Mouse (Mus musculus) hindbrain, embryonic 11.5 days (tissue): Measurements from ENCODE around the gene Smurf2. TPM values are rescaled to one million over a fixed set of nuclear protein-coding genes. Genes with fewer than 3 reads are reported as not detected.
"Not testable (repeated sequence)": the region's sequence is repeated elsewhere in the genome, so short reads cannot be mapped to it uniquely, and the experiment has no call there.

Source experiments
- ATAC-seq: fragments of 200-750 bp; cut with Nextera tagmentation; 2 replicates; pipeline ENCODE4 v1.8.0; 2017; ENCODE audit warnings: mild to moderate bottlenecking, moderate TSS enrichment, moderate library complexity; ENCODE audit not compliant: low FRiP score
- DNase-seq: peaks from one replicate; pipeline ENCODE4 v3.0.0-alpha.2; 2015; ENCODE audit warnings: low spot score
- H3K27ac ChIP-seq: fragments of 300-500 bp; sonication (generic); 2 replicates; pipeline ENCODE4 v1.5.1; 2014; ENCODE audit warnings: mild to moderate bottlenecking, low read depth, low read length
- H3K27me3 ChIP-seq: fragments of 300-500 bp; sonication (generic); 2 replicates; pipeline ENCODE4 v1.6.1; 2014; ENCODE audit warnings: mild to moderate bottlenecking, low read length, moderate library complexity, mixed read lengths; ENCODE audit not compliant: control insufficient read depth, insufficient read depth
- H3K36me3 ChIP-seq: fragments of 300-500 bp; sonication (generic); 2 replicates; pipeline ENCODE4 v1.6.1; 2014; ENCODE audit warnings: mild to moderate bottlenecking, low read length, moderate library complexity, mixed read lengths; ENCODE audit not compliant: control insufficient read depth, insufficient read depth
- H3K4me1 ChIP-seq: fragments of 300-500 bp; sonication (generic); replicated peaks from 2 replicates; pipeline ENCODE4 v1.6.1; 2014; ENCODE audit warnings: low read length, mixed read lengths; ENCODE audit not compliant: control insufficient read depth, insufficient read depth
- H3K4me2 ChIP-seq: fragments of 300-500 bp; sonication (generic); replicated peaks from 2 replicates; pipeline ENCODE4 v1.6.1; 2014; ENCODE audit warnings: mild to moderate bottlenecking, low read depth, low read length
- H3K4me3 ChIP-seq: fragments of 300-500 bp; sonication (generic); 2 replicates; pipeline ENCODE4 v1.5.1; 2014; ENCODE audit warnings: low read depth, low read length
- H3K9ac ChIP-seq: fragments of 300-500 bp; sonication (generic); 2 replicates; pipeline ENCODE4 v1.6.1; 2014; ENCODE audit warnings: low read depth, low read length
- H3K9me3 ChIP-seq: fragments of 300-500 bp; sonication (generic); 2 replicates; pipeline ENCODE4 v1.6.1; 2016; ENCODE audit warnings: low read length; ENCODE audit not compliant: control insufficient read depth
- WGBS: fragments of 180-500 bp; shearing (Covaris S2); extraction: QIAGEN DNeasy Blood & Tissue Kit; methylation state at CpG from one replicate; pipeline ENCODE4 v1.1.7; 2014; 5-methylcytosine and 5-hydroxymethylcytosine counted together
- polyA plus RNA-seq: library from polyadenylated mRNA; unstranded; fragments of >200 nt; fragmentation: Nextera tagmentation; extraction: Ambion mirVana; gene quantifications from 2 replicates; pipeline ENCODE4 v1.2.1, GENCODE M21; 2014

Gene Smurf2
- polyA plus RNA-seq, 1 experiment from 2014 or later: 25.0 TPM

DNA sequence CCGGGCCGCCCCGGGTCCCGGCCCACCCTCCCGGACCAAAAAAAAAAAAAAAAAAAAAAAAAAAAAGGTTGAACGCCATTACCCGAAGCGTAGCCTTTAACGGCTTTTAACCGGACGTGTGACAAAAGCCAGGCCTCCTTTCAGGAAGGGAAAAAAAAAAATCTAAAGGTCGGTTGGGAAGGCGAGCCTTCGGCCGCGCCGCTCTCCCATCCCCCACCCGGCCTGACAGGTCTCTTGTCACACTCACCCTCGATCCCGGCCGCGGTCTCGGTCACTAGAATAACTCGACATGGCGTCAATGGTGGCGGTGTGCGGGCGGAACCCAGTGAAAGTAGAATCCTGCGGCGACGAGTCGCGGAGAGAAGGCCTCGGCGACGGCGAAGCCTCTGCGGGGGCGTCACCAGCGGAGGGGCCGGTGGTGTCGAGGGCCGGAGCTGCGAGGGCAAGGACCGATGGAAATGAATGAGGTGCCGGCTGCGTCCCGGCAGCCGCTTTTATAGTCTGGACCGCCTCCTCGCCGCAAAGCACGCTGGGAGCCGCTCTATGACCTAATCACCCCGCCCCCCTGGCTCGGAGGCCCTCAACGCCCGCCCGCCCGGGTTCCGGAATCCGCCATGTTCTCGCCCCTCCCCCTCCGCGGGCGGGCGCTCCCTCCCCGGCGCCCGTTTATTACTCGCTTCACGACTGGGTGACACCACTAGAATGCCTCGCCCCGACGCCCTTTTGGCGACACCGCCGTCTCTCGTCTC lies 132.3 kb downstream of the Smurf2 start:
- DNase-seq: peak; percentile 99

DNA sequence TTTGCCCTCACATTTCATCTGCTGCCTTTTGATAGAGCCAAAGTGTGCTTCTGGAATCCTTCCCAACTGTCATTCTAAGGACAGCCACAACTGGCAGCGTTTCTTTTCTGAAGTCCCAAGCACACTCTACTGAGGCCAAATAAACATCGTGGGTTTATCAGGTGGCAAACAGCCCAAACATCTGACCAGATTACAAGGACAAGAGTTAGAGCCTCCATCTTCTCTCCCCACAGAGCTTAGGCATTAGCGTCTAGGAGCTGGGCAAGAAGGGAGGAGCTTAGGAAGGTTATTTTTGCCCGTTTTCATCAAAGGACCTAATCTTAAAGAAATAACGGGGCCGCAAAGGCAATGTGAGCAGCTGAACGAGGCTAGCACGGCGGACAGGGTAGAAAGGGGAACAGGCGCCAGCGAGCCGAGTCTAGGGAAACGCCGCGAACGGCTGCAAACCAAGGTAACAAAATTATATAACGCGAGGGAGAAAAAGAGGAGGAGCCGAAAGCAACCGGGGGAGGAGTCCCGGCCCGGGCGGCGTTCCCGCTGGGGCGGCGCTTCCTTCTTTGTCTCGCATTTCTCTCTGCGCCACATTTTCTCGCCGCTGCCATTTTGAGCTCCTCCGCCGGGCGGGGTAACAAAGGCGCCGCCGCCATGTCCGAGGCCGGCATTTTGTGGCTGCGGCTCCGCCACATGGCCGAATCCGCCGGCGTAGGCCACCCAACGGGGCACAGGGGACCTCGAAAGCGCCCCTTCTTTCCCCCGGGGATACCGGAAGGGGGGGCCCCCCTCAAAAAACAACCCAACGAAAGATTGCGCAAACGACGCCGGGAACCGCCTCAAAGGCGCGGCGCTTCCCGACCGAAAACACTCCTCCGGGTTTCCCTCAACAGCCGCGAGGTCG lies 133.1 kb downstream of the Smurf2 start:
- DNase-seq (peak; percentile 85), ATAC-seq (no peak)
- peak overlapping the region; percentile 45 for H3K4me2 ChIP-seq
- peak overlapping the region; percentile 98 for H3K4me3 ChIP-seq
- no peaks in the 10 kb centered on the region for H3K27me3 ChIP-seq
- H3K36me3 ChIP-seq: peaks cover 12% of the 10 kb centered on the region
- H3K4me1 ChIP-seq: 0 out of 2 replicates have a peak, but pooled peaks cover 2% of the 10 kb centered on the region
- H3K9ac ChIP-seq: peak overlapping the region; percentile 100
- under 1% methylated on average over 65 of the region's 65 CpGs for WGBS
- no peaks in the 10 kb centered on the region for H3K9me3 ChIP-seq
- H3K27ac ChIP-seq: peak overlapping the region; percentile 98

More for the DNA sequence above, 132.3 kb downstream of the Smurf2 start:
- Histone ChIP-seq H3K4me3 (peak overlapping the region; percentile 98), H3K9ac (peak overlapping the region; percentile 100), H3K9me3 (no peaks in the 10 kb centered on the region), H3K4me2 (peak overlapping the region; percentile 62), H3K27me3 (no peaks in the 10 kb centered on the region), H3K4me1 (0 out of 2 replicates have a peak, but pooled peaks cover 2% of the 10 kb centered on the region), H3K27ac (peak overlapping the region; percentile 98), H3K36me3 (peaks cover 9% of the 10 kb centered on the region)
- ATAC-seq: peak; percentile 86
- under 1% methylated on average over 66 of the region's 79 CpGs for whole genome bisulfite sequencing

DNA sequence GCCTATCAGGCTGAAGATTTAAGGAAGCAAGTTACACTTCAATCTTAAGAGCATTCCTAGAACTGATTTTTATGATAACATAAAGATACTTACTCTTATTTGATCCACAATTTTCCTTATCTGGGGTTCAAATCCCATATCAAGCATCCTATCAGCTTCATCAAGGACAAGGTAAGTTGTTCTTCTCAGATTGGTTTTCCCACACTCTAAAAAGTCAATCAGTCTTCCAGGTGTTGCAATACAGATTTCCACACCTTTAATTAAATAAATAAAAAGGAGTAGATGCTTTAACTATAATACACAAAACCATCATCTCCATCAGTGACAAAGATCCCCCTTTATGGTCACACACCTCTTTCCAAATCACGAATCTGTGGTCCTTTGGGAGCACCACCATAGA lies 135.5 kb downstream of the Smurf2 start:
- Histone ChIP-seq H3K4me2 (no peak overlapping the region), H3K27ac (no peak overlapping the region), H3K9ac (no peak overlapping the region), H3K4me1 (0 out of 2 replicates have a peak, but pooled peaks cover 2% of the 10 kb centered on the region), H3K9me3 (no peaks in the 10 kb centered on the region), H3K4me3 (no peak overlapping the region), H3K27me3 (no peaks in the 10 kb centered on the region), H3K36me3 (peaks cover 12% of the 10 kb centered on the region)
- WGBS: 89% methylated on average over 1 of the region's 1 CpGs
- no peak for DNase-seq
- no peak for ATAC-seq

DNA sequence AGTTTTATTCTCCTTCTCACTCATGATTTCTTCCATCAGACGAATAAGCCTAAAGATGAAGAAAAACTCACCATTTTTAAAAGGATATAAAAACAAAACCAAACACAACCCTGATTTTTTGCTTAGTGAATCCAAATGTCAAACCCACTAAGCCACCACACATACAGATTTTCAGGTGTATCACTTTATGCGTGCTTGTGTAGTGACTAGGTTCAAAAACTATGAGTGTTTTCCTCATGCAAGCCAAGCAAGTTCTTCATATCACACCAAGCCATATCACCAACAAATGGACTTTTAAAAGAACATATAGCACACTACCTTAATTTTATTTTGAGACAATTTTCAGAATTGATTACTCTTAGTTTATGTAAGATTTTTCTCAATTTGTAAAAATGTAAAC lies 136.0 kb downstream of the Smurf2 start:
- no peak overlapping the region for H3K27ac ChIP-seq
- DNase-seq (no peak), ATAC-seq (no peak)
- 87% methylated on average over 2 of the region's 2 CpGs for WGBS
- no peak overlapping the region for H3K9ac ChIP-seq
- no peak overlapping the region for H3K4me2 ChIP-seq
- peaks cover 12% of the 10 kb centered on the region for H3K36me3 ChIP-seq
- H3K27me3 ChIP-seq: no peaks in the 10 kb centered on the region
- H3K9me3 ChIP-seq: no peaks in the 10 kb centered on the region
- 0 out of 2 replicates have a peak, but pooled peaks cover 2% of the 10 kb centered on the region for H3K4me1 ChIP-seq
- no peak overlapping the region for H3K4me3 ChIP-seq

DNA sequence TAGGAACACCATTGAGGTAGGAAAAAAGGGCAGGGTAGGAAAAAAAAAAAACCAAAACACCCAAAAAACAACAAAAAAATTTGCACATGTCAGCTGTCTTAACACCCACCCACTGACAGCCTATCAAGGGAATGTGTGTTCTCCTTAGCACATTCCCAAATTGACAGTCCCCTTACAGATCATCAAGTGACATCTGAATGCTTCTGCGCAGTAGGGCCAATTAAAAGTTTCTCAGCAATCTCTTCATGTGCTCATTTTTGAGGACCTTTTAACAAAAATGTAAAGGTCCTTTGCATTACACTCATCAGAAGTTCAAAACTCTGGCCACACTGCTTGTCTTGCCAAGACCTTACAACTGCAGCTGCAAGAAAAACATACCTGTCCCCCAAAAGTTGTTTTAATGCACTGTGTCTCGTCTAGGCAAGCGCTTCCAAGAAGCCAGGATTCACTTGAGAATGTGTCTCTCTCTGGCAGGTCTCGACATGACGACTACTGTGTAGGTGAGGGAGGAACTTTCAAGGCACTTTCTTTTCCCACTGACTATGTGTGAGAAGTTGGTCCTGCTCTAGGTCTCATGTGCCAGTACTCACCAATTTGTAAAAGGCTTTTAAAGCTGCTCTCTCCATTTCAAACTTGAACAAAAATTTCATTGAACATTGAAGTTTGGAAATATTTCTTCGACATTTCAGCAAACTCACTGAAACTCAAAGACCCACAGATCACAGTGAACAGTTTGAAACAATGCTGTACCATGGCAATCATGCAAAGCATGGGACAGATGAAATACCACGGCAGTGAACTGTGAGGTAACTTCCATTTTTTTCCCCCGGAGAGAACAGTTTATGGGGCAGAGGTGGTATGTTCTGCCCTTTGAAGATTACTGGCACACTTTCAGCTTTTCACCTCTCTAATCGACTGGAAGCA lies 137.4 kb downstream of the Smurf2 start:
- Histone ChIP-seq H3K36me3 (peaks cover 12% of the 10 kb centered on the region), H3K9ac (no peak overlapping the region), H3K4me2 (no peak overlapping the region), H3K4me3 (no peak overlapping the region), H3K9me3 (no peaks in the 10 kb centered on the region), H3K27ac (no peak overlapping the region), H3K4me1 (0 out of 2 replicates have a peak, but pooled peaks cover 2% of the 10 kb centered on the region), H3K27me3 (no peaks in the 10 kb centered on the region)
- ATAC-seq (no peak), DNase-seq (no peak)
- 89% methylated on average over 9 of the region's 9 CpGs for WGBS

DNA sequence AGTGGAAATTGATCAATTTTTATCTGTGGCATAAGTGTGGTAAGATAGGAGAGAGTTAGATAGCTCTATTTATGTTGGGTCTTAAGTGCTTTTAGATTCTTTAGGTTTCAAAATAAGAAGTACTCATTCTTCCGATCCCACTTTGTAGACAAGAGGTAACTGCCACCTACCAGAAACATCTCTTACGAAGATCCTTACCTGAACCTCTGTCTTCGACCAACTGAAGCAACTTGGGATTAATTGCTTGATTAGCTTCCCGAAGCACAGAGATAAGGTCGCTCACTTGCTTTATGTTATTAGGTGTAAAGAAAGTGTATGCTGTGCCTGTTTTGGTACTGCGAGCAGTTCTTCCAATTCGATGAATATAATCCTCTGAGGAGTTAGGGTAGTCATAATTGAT lies 138.2 kb downstream of the Smurf2 start:
- 93% methylated on average over 7 of the region's 7 CpGs for WGBS
- H3K27me3 ChIP-seq, H3K4me2 ChIP-seq, H3K4me3 ChIP-seq, H3K4me1 ChIP-seq, H3K27ac ChIP-seq, H3K9ac ChIP-seq, DNase-seq, H3K9me3 ChIP-seq, ATAC-seq: not testable (repeated sequence)
- peaks cover 12% of the 10 kb centered on the region for H3K36me3 ChIP-seq

DNA sequence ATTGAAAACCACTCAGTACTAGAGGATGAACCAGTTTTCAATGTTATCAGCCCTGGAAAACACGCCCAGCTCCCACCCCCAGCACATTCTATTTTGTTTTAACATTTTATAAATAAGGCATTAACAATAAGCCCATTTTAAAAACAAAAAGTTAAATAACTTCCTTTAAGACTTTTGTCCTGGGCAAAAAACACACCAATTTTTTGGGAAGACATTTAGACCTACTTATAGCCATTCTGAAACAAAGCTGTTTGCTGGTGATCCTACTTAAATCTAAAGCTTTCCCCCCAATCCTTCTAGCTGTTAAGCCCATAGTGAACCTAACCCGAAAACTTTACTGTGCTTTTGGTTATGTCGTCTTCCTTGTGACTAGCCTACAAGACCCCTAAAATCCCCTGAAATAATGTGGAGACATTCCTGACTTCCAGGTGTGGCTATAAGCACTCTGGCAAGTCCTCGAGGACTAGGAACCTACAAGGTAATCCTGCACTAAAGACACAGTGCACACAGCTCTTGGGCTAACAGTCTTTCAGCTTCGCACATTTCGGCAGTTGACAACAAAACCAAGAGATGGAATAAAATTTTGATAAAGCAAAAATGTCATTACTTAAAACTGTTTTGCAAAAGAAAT lies 139.8 kb downstream of the Smurf2 start:
- H3K4me1 ChIP-seq: 0 out of 2 replicates have a peak, but pooled peaks cover under 1% of the 10 kb centered on the region
- H3K9me3 ChIP-seq: no peaks in the 10 kb centered on the region
- H3K9ac ChIP-seq: no peak overlapping the region
- ATAC-seq (no peak), DNase-seq (peak; percentile 27)
- no peak overlapping the region for H3K4me3 ChIP-seq
- no peaks in the 10 kb centered on the region for H3K27me3 ChIP-seq
- no peak overlapping the region for H3K4me2 ChIP-seq
- H3K36me3 ChIP-seq: peaks cover 12% of the 10 kb centered on the region
- no peak overlapping the region for H3K27ac ChIP-seq
- 83% methylated on average over 6 of the region's 6 CpGs for WGBS

DNA sequence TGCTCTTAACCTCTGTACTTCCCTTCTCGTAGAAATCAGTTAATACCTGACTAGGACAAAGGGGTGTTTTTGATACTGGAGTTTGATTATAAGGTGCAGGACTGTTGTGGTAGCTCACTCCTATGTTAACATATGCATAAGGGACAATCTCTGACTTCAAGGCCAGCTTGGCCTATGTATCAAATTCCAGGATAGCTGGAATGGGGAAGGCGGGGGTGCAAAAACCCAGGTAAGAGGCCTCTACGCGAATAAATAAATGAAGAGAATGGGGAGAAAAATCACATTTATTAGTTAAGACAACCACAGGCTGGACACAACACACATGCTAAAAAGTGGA lies 140.5 kb downstream of the Smurf2 start:
- Histone ChIP-seq H3K27me3 (no peaks in the 10 kb centered on the region), H3K9me3 (no peaks in the 10 kb centered on the region), H3K4me3 (no peak overlapping the region; the same call in 1 of the 2 replicates), H3K27ac (no peak overlapping the region; the same call in 1 of the 2 replicates), H3K4me2 (0 out of 2 replicates have a peak overlapping the region, but pooled peaks have one; percentile 82), H3K4me1 (no peaks in the 10 kb centered on the region), H3K36me3 (peaks cover 12% of the 10 kb centered on the region), H3K9ac (no peak overlapping the region)
- ATAC-seq (no peak), DNase-seq (peak; percentile 27)
- WGBS: 80% methylated on average over 4 of the region's 4 CpGs
